Mouse (Mus musculus) small intestine, adult 2 months (tissue): Measurements from ENCODE around the gene Tmem98. TPM values are rescaled to one million over a fixed set of nuclear protein-coding genes. Genes with fewer than 3 reads are reported as not detected.

Source experiments
- H3K27ac ChIP-seq: fragments of 200-500 bp; 2 replicates; pipeline ENCODE4 v1.5.1; 2012; ENCODE audit warnings: low read depth, low read length, control low read depth, inconsistent platforms; ENCODE audit not compliant: insufficient read depth
- H3K27me3 ChIP-seq: fragments of 200-500 bp; 2 replicates; pipeline ENCODE4 v1.6.1; 2012; ENCODE audit warnings: mild to moderate bottlenecking, moderate library complexity, low read length, inconsistent platforms; ENCODE audit not compliant: control insufficient read depth, insufficient read depth
- H3K36me3 ChIP-seq: fragments of 200-500 bp; 2 replicates; pipeline ENCODE4 v1.6.1; 2012; ENCODE audit warnings: mild to moderate bottlenecking, low read length, control low read depth, inconsistent platforms; ENCODE audit not compliant: control insufficient read depth, insufficient read depth
- H3K4me1 ChIP-seq: fragments of 200-500 bp; 2 replicates; pipeline ENCODE4 v1.6.1; 2012; ENCODE audit warnings: low read length, inconsistent platforms, mixed read lengths; ENCODE audit not compliant: control insufficient read depth, insufficient read depth, insufficient read length
- H3K4me3 ChIP-seq: fragments of 200-500 bp; 2 replicates; pipeline ENCODE4 v1.5.1; 2012; ENCODE audit warnings: low read depth, mild to moderate bottlenecking, control low read depth, inconsistent platforms, low read length, moderate library complexity
- CTCF ChIP-seq: fragments of 200-500 bp; IDR thresholded peaks from 2 replicates; pipeline ENCODE4 v1.5.1; 2012; ENCODE audit warnings: low read depth, mild to moderate bottlenecking, control low read depth, inconsistent platforms, low read length, moderate library complexity, mixed read lengths; ENCODE audit not compliant: insufficient replicate concordance, insufficient read length; ENCODE audit errors: extremely low read depth
- POLR2A ChIP-seq: fragments of 200-500 bp; IDR thresholded peaks from 2 replicates; pipeline ENCODE4 v1.6.1; 2012; ENCODE audit warnings: low read depth, mild to moderate bottlenecking, control low read depth, inconsistent platforms, low read length, moderate library complexity
- WGBS: fragments of 180-500 bp; shearing (Covaris S2); methylation state at CpG from one replicate; pipeline ENCODE4 v1.1.7; 2018; 5-methylcytosine and 5-hydroxymethylcytosine counted together
- polyA plus RNA-seq: library from polyadenylated mRNA; depleted of rRNA; stranded (reverse); fragments of >200 nt; gene quantifications from 2 replicates; pipeline ENCODE4 v1.2.3, GENCODE M21; 2012

Gene Tmem98
- polyA plus RNA-seq, 1 experiment: 209 TPM

GRCm38 (mm10) chr11:80809666-80809992 is 346 bp upstream of the Tmem98 start:
- TF ChIP-seq CTCF (no peak), POLR2A (no peak)
- Histone ChIP-seq H3K4me3 (peak overlapping the region; percentile 68), H3K27me3 (no peaks in the 10 kb centered on the region), H3K4me1 (peaks cover 27% of the 10 kb centered on the region), H3K27ac (peak overlapping the region; percentile 72), H3K36me3 (peaks cover 15% of the 10 kb centered on the region)
- WGBS: 52% methylated on average over 6 of the region's 6 CpGs

GRCm38 (mm10) chr11:80811156-80811555 is 1.2 kb downstream of the Tmem98 start:
- Histone ChIP-seq H3K4me3 (peak overlapping the region; percentile 36; the same call in 1 of the 2 replicates), H3K27ac (no peak overlapping the region), H3K36me3 (peaks cover 25% of the 10 kb centered on the region), H3K4me1 (peaks cover 27% of the 10 kb centered on the region), H3K27me3 (no peaks in the 10 kb centered on the region)
- no peak for TF ChIP-seq POLR2A
- 26% methylated on average over 5 of the region's 5 CpGs for WGBS

DNA sequence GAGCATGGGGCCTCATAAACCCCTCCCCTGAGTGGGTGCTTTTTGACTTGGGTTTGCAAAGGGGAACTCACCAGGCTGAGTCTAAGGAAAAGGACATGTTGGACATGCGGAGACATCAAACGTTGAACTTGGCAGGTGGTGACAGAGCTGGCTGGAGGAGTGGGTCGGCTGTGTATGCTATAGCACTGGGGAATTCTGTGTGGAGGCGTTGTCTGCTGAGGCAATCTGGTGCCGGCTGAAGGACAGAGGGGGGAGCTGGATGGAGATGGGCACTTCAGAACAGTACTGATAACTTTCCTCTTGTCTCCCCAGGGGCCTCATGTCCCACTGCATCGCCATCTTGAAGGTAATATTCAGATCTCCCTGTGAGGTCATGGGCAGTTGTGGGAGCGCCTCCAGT is 5.4 kb downstream of the Tmem98 start:
- H3K4me3 ChIP-seq: no peak overlapping the region
- no peak overlapping the region for H3K27ac ChIP-seq
- no peaks in the 10 kb centered on the region for H3K27me3 ChIP-seq
- 87% methylated on average over 7 of the region's 7 CpGs for WGBS
- peaks cover 31% of the 10 kb centered on the region for H3K36me3 ChIP-seq
- no peak for TF ChIP-seq CTCF
- no peak for TF ChIP-seq POLR2A
- H3K4me1 ChIP-seq: peaks cover 12% of the 10 kb centered on the region; the same call in 1 of the 2 replicates

DNA sequence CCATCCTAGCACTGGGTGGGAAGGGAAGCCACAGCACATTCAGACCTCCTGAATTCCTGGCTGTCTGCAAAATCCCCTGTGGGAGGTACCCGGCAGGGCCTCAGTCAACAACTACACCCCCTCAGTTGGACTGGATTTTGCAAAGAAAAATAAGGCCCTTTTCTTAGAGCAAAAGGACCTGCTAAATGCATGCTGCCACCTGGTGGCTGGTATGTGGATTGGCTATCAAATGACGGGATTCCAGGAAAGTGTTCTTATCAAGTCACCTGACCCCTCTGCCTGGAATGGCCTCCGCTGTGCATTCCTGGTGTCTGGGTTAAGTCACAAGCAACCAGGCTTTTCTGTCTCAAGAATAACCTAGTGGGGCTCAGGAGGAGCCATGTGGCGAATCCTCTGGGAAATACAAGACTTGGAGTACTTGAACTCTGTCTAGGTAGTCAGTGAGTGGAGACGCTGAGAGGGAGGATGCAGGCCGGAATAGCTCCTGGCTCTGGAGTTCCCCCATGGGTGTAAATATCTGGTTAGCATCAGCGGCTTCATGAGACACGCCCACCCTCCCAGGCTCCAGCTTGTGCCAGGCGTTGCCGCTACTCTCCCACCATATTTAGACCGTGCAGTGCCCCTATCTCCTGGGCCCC is 8.2 kb downstream of the Tmem98 start:
- WGBS: 42% methylated on average over 11 of the region's 11 CpGs
- Histone ChIP-seq H3K4me3 (no peak overlapping the region), H3K27me3 (no peaks in the 10 kb centered on the region), H3K36me3 (peaks cover 42% of the 10 kb centered on the region), H3K4me1 (peaks cover 24% of the 10 kb centered on the region; the same call in 1 of the 2 replicates), H3K27ac (peak overlapping the region; percentile 40)
- TF ChIP-seq CTCF (peak; percentile 74; the same call in 1 of the 2 replicates), POLR2A (no peak)

- H3K27ac ChIP-seq: peak overlapping the region; percentile 92
These were observed 10.1 kb downstream of the Tmem98 start for GRCm38 (mm10) chr11:80820085-80820484.

GRCm38 (mm10) chr11:80821296-80821695 is 11.3 kb downstream of the Tmem98 start:
- TF ChIP-seq CTCF: no peak
- no peak for TF ChIP-seq POLR2A
- 71% methylated on average over 14 of the region's 14 CpGs for WGBS
- Histone ChIP-seq H3K4me3 (no peak overlapping the region), H3K4me1 (peaks cover 24% of the 10 kb centered on the region; the same call in 1 of the 2 replicates), H3K27me3 (no peaks in the 10 kb centered on the region), H3K36me3 (peaks cover 26% of the 10 kb centered on the region), H3K27ac (peak overlapping the region; percentile 53)

More at GRCm38 (mm10) chr11:80820085-80820484, 10.1 kb downstream of the Tmem98 start:
- peaks cover 34% of the 10 kb centered on the region for H3K36me3 ChIP-seq
- no peak overlapping the region for H3K4me3 ChIP-seq
- peaks cover 24% of the 10 kb centered on the region; the same call in 1 of the 2 replicates for H3K4me1 ChIP-seq
- WGBS: 43% methylated on average over 3 of the region's 3 CpGs
- TF ChIP-seq CTCF: no peak
- TF ChIP-seq POLR2A: 0 out of 2 replicates have a peak, but pooled peaks have one; percentile 49
- no peaks in the 10 kb centered on the region for H3K27me3 ChIP-seq

GRCm38 (mm10) chr11:80821794-80822193 is 11.8 kb downstream of the Tmem98 start:
- TF ChIP-seq CTCF: no peak
- TF ChIP-seq POLR2A: no peak
- Histone ChIP-seq H3K4me1 (peaks cover 24% of the 10 kb centered on the region; the same call in 1 of the 2 replicates), H3K27me3 (no peaks in the 10 kb centered on the region), H3K27ac (peak overlapping the region; percentile 53; the same call in 1 of the 2 replicates), H3K4me3 (no peak overlapping the region), H3K36me3 (peaks cover 26% of the 10 kb centered on the region)
- WGBS: 77% methylated on average over 9 of the region's 9 CpGs
